Mouse (Mus musculus) mature B cell (primary cell): ENCODE measurements around the gene Chrna9.

Source experiments
- in situ Hi-C: fragments of 300-500 bp; cut with MboI; formaldehyde crosslinking; loops from 2 replicates; pipeline ENCODE4 v1.14.3; 2019

The Chrna9 gene

DNA sequence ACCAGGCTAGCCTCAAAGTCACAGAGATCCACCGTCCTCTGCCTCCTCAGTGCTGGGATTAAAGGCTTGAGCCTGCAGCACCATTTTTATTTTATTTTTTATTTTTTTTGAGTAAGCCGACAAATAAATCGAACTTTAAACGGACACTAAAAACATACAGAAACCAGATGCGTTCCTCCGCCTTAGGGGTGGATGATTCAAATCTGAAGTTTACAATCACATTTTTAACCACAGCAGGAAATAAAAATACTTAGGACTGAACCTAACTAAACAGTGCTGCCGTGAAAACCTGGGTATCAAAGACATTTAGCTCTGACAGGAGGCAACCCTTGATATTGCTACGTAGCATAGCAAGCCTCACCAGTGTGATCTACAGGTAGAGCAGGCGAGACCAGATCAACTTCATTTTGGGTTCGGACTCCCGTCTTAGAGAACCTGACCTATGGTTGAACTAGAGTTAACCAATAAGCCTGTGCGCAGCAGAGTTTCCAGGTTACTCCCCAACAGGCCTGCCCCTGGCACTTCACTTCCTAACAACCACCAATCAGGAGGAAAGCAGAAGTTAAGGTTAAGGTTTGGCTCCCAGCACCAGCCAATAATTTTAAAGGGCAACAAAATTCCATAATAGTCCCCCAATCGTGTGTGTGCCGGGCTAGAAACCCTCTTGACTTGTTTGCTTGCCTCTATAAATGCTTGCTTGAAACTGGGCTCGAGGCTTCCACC lies 73.7 kb downstream of the Chrna9 start:
- in situ Hi-C loops: no loop called here

DNA sequence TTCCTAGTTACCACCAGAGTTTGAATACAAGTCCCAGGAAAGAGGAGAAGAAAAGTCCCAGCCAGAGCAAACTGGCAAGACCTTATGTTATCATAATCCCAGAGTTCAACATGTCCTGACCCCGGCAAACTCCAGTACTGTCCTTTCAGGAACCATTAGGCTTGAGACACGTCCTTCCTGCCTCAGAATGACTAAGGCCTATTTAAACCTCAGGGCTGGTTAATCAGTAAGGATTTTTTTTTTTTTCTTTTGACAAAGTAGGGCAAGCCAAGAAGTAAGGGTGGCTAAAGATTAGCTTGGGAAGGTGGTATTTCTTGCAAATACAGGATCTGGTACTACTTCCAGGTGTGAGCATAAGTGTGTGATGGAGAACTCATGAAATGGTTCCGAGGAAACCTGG lies 79.3 kb downstream of the Chrna9 start:
- in situ Hi-C loops: no loop called here

DNA sequence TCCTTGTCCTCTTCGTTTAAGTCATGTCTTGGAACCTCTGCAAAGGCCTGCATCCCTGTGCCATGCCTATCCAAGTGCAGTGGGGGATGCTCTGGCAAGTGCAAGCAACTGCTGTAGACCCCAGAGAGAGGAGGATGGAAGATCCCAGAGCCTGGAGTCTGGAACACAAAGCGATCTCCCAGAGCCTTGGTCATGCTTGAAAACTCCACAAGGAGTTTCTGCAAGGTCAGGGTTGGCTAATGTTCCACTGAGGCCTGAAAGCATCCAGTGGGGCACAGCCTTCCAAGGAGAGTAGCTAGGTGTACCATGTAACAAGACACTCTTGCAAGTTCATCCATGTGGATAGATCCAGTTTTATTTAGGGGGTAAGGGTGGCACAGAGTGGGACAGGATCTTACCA lies 79.7 kb downstream of the Chrna9 start:
- in situ Hi-C loops: no loop called here

DNA sequence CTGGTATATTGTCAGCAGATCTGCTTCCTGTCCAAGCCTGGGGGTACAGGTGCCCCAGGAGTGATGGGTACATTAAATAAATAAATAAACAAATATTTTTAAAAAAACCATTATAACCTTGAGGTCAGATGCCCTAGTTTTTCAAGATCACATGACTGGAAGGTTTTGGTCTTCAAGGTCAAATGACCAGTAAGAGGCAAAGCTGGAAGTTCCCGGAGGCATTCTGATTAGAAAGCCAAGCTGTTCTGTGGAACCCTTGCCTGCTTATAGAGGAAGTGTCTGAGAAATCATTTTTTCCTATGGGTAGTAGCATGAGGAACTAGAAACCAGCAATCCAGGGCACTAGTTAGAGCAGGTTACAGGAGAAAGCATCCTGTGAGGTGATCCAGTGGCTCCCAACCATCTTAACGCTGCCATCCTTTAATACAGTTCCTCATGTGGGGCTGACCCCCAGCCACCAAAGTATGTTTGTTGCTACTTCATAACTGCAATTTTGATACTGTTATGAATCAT lies 80.8 kb downstream of the Chrna9 start:
- in situ Hi-C loops: no loop called here

DNA sequence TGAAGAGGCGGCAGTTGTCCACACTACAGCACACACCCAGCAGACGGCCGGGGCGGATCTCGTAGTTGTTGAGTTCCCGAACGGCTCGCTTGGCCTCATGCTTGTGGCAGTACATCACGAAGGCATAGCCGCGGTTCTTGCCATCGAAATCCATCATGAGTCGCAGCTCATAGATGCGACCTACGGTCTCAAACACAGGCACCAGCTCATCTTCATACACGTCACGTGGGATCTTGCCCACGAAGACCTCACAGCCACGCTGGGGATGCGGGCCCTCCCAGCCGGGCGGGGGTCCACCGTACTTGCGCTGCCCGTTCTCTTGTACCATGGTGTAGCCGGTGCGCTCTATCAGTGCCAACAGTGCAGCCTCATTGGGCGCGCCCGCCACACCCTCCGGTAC lies 92.1 kb downstream of the Chrna9 start:
- in situ Hi-C loops: no loop called here
